Mouse (Mus musculus): ENCODE data around the gene Map9. TPM values are rescaled to one million over a fixed set of nuclear protein-coding genes. Genes with fewer than 3 reads are reported as not detected.
"Not testable (repeated sequence)": the region's sequence is repeated elsewhere in the genome, so short reads cannot be mapped to it uniquely, and the experiment has no call there.

Gene Map9
- polyA plus RNA-seq (2015; fragmentation: Nextera tagmentation; extraction: Ambion mirVana) = 5.5 and 5.7 TPM in 2 replicates

- ATAC-seq (ENCODE audit: extremely low read depth, insufficient number of reproducible peaks, low FRiP score, low TSS enrichment) = peak; percentile 95
- under 1% methylated on average over 54 of the region's 54 CpGs for WGBS
- no peaks in the 10 kb centered on the region for H3K36me3 ChIP-seq
- peak within 1 kb of the TSS; percentile 85 for H3K4me3 ChIP-seq
- H3K4me2 ChIP-seq = peak within 1 kb of the TSS; percentile 94
- H3K4me1 ChIP-seq = peaks cover 8% of the 10 kb centered on the region
- H3K27ac ChIP-seq (replicated peaks) = no peak within 1 kb of the TSS
- H3K9me3 ChIP-seq = no peaks in the 10 kb centered on the region
- no peaks in the 10 kb centered on the region for H3K27me3 ChIP-seq (replicated peaks)
- H3K9ac ChIP-seq = peak within 1 kb of the TSS; percentile 77
Measured at GRCm38 (mm10) chr3:82357797-82358524, at the start of gene Map9. Gene Map9, plus strand, starts transcription at chr3:82358044.

- Histone ChIP-seq H3K36me3 (no peaks in the 10 kb centered on the region), H3K4me3 (no peak overlapping the region), H3K9me3 (0 out of 2 replicates have a peak, but pooled peaks cover 2% of the 10 kb centered on the region), H3K27ac (replicated peaks) (no peak overlapping the region), H3K4me1 (no peaks in the 10 kb centered on the region), H3K9ac (no peak overlapping the region), H3K27me3 (replicated peaks) (no peaks in the 10 kb centered on the region), H3K4me2 (no peak overlapping the region)
- ATAC-seq (ENCODE audit: extremely low read depth, insufficient number of reproducible peaks, low FRiP score, low TSS enrichment) = no peak
- WGBS = 85% methylated on average over 4 of the region's 4 CpGs
Measured at GRCm38 (mm10) chr3:82315728-82316127, 42.1 kb upstream of the Map9 start.

GRCm38 (mm10) chr3:82326736-82327135 lies 31.1 kb upstream of the Map9 start:
- not testable (repeated sequence) for ATAC-seq (ENCODE audit: extremely low read depth, insufficient number of reproducible peaks, low FRiP score, low TSS enrichment); H3K4me2 ChIP-seq; H3K9me3 ChIP-seq; H3K36me3 ChIP-seq; H3K27me3 ChIP-seq (replicated peaks); H3K4me3 ChIP-seq; H3K4me1 ChIP-seq; H3K9ac ChIP-seq; H3K27ac ChIP-seq (replicated peaks)
- 88% methylated on average over 1 of the region's 1 CpGs for WGBS

GRCm38 (mm10) chr3:82332067-82332466 lies 25.8 kb upstream of the Map9 start:
- ATAC-seq (ENCODE audit: extremely low read depth, insufficient number of reproducible peaks, low FRiP score, low TSS enrichment) = no peak
- WGBS = 86% methylated on average over 1 of the region's 1 CpGs

GRCm38 (mm10) chr3:82332536-82332935 lies 25.3 kb upstream of the Map9 start:
- Histone ChIP-seq H3K9ac (no peak overlapping the region), H3K27ac (replicated peaks) (no peak overlapping the region), H3K4me2 (no peak overlapping the region), H3K4me3 (no peak overlapping the region), H3K4me1 (peaks cover 4% of the 10 kb centered on the region; the same call in 1 of the 2 replicates), H3K27me3 (replicated peaks) (no peaks in the 10 kb centered on the region), H3K9me3 (no peaks in the 10 kb centered on the region), H3K36me3 (no peaks in the 10 kb centered on the region)
- ATAC-seq (ENCODE audit: extremely low read depth, insufficient number of reproducible peaks, low FRiP score, low TSS enrichment) = no peak
- WGBS = 74% methylated on average over 4 of the region's 4 CpGs

More at GRCm38 (mm10) chr3:82332067-82332466, 25.8 kb upstream of the Map9 start:
- Histone ChIP-seq H3K4me3 (no peak overlapping the region), H3K27me3 (replicated peaks) (no peaks in the 10 kb centered on the region), H3K4me1 (0 out of 2 replicates have a peak, but pooled peaks cover 3% of the 10 kb centered on the region), H3K9me3 (no peaks in the 10 kb centered on the region), H3K27ac (replicated peaks) (no peak overlapping the region), H3K9ac (no peak overlapping the region), H3K36me3 (no peaks in the 10 kb centered on the region), H3K4me2 (no peak overlapping the region)

- 5% methylated on average over 16 of the region's 16 CpGs for WGBS
- Histone ChIP-seq H3K27me3 (replicated peaks) (no peaks in the 10 kb centered on the region), H3K27ac (replicated peaks) (peak overlapping the region; percentile 48; the same call in 1 of the 2 replicates), H3K4me2 (peak overlapping the region; percentile 68), H3K4me1 (peaks cover 9% of the 10 kb centered on the region; the same call in 1 of the 2 replicates), H3K9me3 (no peaks in the 10 kb centered on the region), H3K4me3 (peak overlapping the region; percentile 49), H3K36me3 (no peaks in the 10 kb centered on the region), H3K9ac (peak overlapping the region; percentile 76)
- ATAC-seq (ENCODE audit: extremely low read depth, insufficient number of reproducible peaks, low FRiP score, low TSS enrichment) = no peak
Measured at GRCm38 (mm10) chr3:82333128-82333969, 24.5 kb upstream of the Map9 start.

GRCm38 (mm10) chr3:82340111-82340510 lies 17.7 kb upstream of the Map9 start:
- ATAC-seq (ENCODE audit: extremely low read depth, insufficient number of reproducible peaks, low FRiP score, low TSS enrichment) = no peak
- Histone ChIP-seq H3K9me3 (no peaks in the 10 kb centered on the region), H3K4me1 (peaks cover 6% of the 10 kb centered on the region; the same call in 1 of the 2 replicates), H3K4me3 (no peak overlapping the region), H3K36me3 (no peaks in the 10 kb centered on the region), H3K4me2 (no peak overlapping the region), H3K27ac (replicated peaks) (no peak overlapping the region), H3K27me3 (replicated peaks) (no peaks in the 10 kb centered on the region), H3K9ac (no peak overlapping the region)
- whole genome bisulfite sequencing = 71% methylated on average over 10 of the region's 10 CpGs

GRCm38 (mm10) chr3:82348277-82348860 lies 9.5 kb upstream of the Map9 start:
- WGBS = 25% methylated on average over 2 of the region's 2 CpGs
- Histone ChIP-seq H3K4me2 (no peak overlapping the region), H3K9ac (no peak overlapping the region), H3K36me3 (no peaks in the 10 kb centered on the region), H3K27me3 (replicated peaks) (no peaks in the 10 kb centered on the region), H3K9me3 (no peaks in the 10 kb centered on the region), H3K27ac (replicated peaks) (0 out of 2 replicates have a peak overlapping the region, but pooled peaks have one; percentile 13), H3K4me3 (no peak overlapping the region), H3K4me1 (peaks cover 5% of the 10 kb centered on the region)
- ATAC-seq (ENCODE audit: extremely low read depth, insufficient number of reproducible peaks, low FRiP score, low TSS enrichment) = no peak

- 26% methylated on average over 2 of the region's 2 CpGs for WGBS
- Histone ChIP-seq H3K36me3 (no peaks in the 10 kb centered on the region), H3K27ac (replicated peaks) (no peak overlapping the region), H3K9ac (no peak overlapping the region), H3K4me1 (peaks cover 5% of the 10 kb centered on the region), H3K4me3 (no peak overlapping the region), H3K9me3 (no peaks in the 10 kb centered on the region), H3K27me3 (replicated peaks) (no peaks in the 10 kb centered on the region), H3K4me2 (no peak overlapping the region)
- no peak for ATAC-seq (ENCODE audit: extremely low read depth, insufficient number of reproducible peaks, low FRiP score, low TSS enrichment)
Measured at GRCm38 (mm10) chr3:82350321-82350720, 7.5 kb upstream of the Map9 start.

- peak overlapping the region; percentile 85 for H3K4me3 ChIP-seq
- no peaks in the 10 kb centered on the region for H3K27me3 ChIP-seq (replicated peaks)
- peak overlapping the region; percentile 73 for H3K9ac ChIP-seq
- peaks cover 7% of the 10 kb centered on the region for H3K4me1 ChIP-seq
- 4% methylated on average over 5 of the region's 5 CpGs for WGBS
- ATAC-seq (ENCODE audit: extremely low read depth, insufficient number of reproducible peaks, low FRiP score, low TSS enrichment) = no peak
- H3K4me2 ChIP-seq = peak overlapping the region; percentile 94
- no peaks in the 10 kb centered on the region for H3K36me3 ChIP-seq
- no peaks in the 10 kb centered on the region for H3K9me3 ChIP-seq
- H3K27ac ChIP-seq (replicated peaks) = no peak overlapping the region
Measured at GRCm38 (mm10) chr3:82357340-82357739, 504 bp upstream of the Map9 start.

GRCm38 (mm10) chr3:82359036-82359435 lies 1.2 kb downstream of the Map9 start:
- Histone ChIP-seq H3K9ac (no peak overlapping the region), H3K9me3 (no peaks in the 10 kb centered on the region), H3K4me3 (no peak overlapping the region), H3K4me1 (peaks cover 8% of the 10 kb centered on the region), H3K27me3 (replicated peaks) (no peaks in the 10 kb centered on the region), H3K27ac (replicated peaks) (no peak overlapping the region), H3K4me2 (no peak overlapping the region), H3K36me3 (peaks cover 7% of the 10 kb centered on the region; the same call in 1 of the 2 replicates)
- WGBS = 85% methylated on average over 8 of the region's 8 CpGs
- ATAC-seq (ENCODE audit: extremely low read depth, insufficient number of reproducible peaks, low FRiP score, low TSS enrichment) = no peak

All from heart, embryonic 13.5 days (tissue).